Mouse (Mus musculus): ENCODE measurements around the gene Armc10.
"Not testable (repeated sequence)": the region's sequence is repeated elsewhere in the genome, so short reads cannot be mapped to it uniquely, and the experiment has no call there.

Gene Armc10

DNA sequence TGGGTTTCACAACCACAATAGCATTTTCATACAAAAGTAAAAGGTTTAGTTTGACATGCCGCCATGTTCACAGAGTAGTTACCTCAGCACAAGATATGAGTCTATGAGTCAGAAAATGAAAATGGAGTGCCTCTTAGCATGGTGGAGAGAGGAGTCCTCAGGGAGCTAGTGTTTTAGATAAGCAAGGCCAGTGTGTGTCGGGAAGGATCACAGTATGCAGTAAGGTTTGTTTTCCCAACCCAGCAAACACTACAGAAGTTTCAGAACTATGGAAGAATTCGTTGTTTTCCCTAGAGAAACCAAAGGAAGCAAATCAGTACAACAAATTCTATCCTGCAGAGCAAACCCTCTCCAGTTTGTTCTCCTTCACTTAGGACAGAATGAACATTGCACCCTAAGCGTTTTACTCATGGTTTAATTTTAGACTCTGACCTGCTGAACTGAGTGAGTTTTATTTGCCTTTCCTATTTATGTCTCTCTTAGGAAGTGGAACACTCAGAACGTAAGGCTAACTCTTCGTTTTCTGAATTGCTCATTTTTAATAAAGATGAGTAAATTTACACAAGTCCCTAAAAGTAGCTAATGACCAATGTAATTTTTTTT is 57.4 kb downstream of the Armc10 start:
- no peak for DNase-seq (ENCODE audit: low spot score in 2 of 2)

DNA sequence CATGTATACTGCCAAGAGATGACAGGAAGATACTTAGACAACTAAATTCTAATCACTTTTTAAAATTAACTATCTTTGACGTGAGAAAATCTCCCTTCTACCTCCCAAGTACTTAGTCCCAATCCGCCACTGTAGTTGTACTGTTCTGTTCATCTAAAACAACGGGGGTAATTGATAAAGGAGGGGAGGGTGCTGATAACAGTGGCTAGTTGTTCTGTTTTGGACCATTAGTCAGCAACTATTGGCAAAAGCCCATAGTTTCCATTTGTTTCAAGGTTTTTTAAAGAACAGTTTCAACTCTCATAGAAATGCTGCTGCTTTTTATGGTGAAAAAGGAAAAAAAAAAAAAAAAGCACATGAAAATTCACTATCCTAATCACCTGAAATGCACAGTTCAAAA is 58.1 kb downstream of the Armc10 start:
- DNase-seq (ENCODE audit: low spot score in 2 of 2), result no peak

DNA sequence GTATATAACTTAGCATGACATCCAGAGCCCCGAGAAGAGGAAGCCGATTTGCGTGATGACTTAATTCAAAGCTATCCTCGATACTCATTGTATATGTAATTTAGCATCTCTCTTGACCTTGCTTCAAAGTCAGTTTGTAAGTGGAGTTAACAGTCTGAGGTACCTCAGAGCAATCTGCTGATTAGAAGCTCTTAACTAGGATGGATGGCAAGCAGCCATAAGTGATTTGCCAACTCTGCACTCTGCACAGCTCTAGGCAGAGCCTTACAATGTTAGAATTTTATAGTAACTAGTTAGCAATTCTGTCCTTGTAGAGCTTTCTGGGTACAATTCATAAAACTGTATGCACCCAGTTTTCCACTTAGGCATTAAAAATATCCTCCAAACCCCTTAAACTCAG is 60.9 kb downstream of the Armc10 start:
- no peak for DNase-seq (ENCODE audit: low spot score in 2 of 2)

DNA sequence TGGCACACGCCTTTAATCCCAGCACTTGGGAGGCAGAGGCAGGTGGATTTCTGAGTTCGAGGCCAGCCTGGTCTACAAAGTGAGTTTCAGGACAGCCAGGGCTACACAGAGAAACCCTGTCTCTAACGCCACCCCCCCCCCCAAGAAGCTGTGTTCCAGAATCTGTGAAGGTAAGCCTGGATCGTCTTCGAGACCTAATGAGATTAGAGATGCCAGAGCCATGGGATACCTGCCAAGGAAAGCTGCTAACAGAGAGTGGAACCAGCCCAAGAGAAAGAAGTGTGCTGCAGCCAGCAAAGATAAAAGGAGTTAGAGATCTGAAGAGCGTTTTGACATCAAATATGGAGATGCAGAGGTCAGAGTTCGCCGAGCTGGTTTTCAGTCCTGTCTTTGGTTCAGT is 62.4 kb downstream of the Armc10 start:
- DNase-seq (ENCODE audit: low spot score in 2 of 2), result not testable (repeated sequence)

All from right cerebral cortex, postnatal 36 days (tissue).